Mouse (Mus musculus): Measurements from ENCODE around the gene Clspn.

DNA sequence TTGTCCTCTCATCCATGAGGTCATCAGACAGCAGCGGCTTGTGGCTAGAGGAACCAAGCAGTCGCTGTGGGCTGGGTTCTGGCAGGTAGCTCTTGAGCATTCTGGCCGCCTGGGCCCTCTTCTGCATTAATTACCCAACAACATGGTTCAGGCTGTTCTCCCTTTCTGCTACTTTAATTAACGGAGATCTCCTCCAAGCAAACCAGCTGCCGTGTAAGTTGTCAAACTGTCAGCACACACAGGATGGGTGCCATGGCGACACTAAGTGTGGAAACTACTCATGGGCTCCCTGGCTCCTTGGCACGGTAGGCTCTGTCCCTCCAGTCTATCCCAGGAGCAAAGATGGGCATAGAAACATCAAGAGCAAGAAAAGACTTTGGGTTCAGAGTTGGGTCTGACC lies 82.6 kb downstream of the Clspn start:
- TF ChIP-seq CTCF (IDR thresholded peaks at IDR 0.05; ENCODE audit: low read depth, low read length) = no peak
- TF ChIP-seq TAL1 (conservative IDR thresholded peaks at IDR 0.05; ENCODE audit: low read depth, low read length) = no peak

All from G1E (cell line).